Mouse (Mus musculus) testis, adult 2 months (tissue): ENCODE measurements around the gene Gnao1.

Experiments
- CTCF ChIP-seq: fragments of 200-500 bp; IDR thresholded peaks from 2 replicates; pipeline ENCODE4 v1.5.1; 2012; ENCODE audit warnings: low read depth, mild to moderate bottlenecking, inconsistent platforms, low read length, moderate library complexity; ENCODE audit not compliant: control insufficient read depth, insufficient read depth, insufficient replicate concordance
- POLR2A ChIP-seq: fragments of 200-500 bp; IDR thresholded peaks from 2 replicates; pipeline ENCODE4 v1.6.1; 2012; ENCODE audit warnings: low read depth, mild to moderate bottlenecking, inconsistent platforms, low read length, moderate library complexity; ENCODE audit not compliant: control insufficient read depth

GRCm38 (mm10) chr8:93821327-93821726, 11.6 kb downstream of the Gnao1 start:
- no peak for TF ChIP-seq CTCF
- no peak for TF ChIP-seq POLR2A
